Mouse (Mus musculus) liver, embryonic 14.5 days (tissue): ENCODE data around the gene Kri1.

Experiments used
- CTCF ChIP-seq: IDR thresholded peaks from 2 replicates; pipeline ENCODE4 v1.5.1; 2016; ENCODE audit warnings: antibody characterized with exemption, low read depth, control low read depth
- EP300 ChIP-seq: IDR thresholded peaks from 2 replicates; pipeline ENCODE4 v1.6.1; 2016; ENCODE audit warnings: antibody characterized with exemption, low read depth

- TF ChIP-seq CTCF (no peak), EP300 (no peak)
Measured at GRCm38 (mm10) chr9:21227342-21227741, 60.4 kb downstream of the Kri1 start.
